Mouse (Mus musculus) lung, postnatal 0 days (tissue): ENCODE measurements at regions not wholly inside any gene's neighbourhood (a gene's known extent, or its start where the extent isn't known, plus 50 kb on each side); places are given as distances from the start of the nearest gene placed in this dataset.
A peak's percentile ranks its signal among the peaks of the same experiment; 100 is the strongest.

ENCODE experiments used
- ATAC-seq: fragments of 200-750 bp; cut with Nextera tagmentation; 2 replicates; pipeline ENCODE4 v1.8.0; 2017; ENCODE audit warnings: moderate library complexity
- DNase-seq: peaks from one replicate; pipeline ENCODE4 v3.0.0-alpha.2; 2016; ENCODE audit warnings: low spot score
- H3K27ac ChIP-seq: fragments of 300-500 bp; sonication (generic); 2 replicates; pipeline ENCODE4 v1.5.1; 2014; ENCODE audit warnings: antibody characterized with exemption, mild to moderate bottlenecking, low read length, mixed read lengths
- H3K27me3 ChIP-seq: fragments of 300-500 bp; sonication (generic); replicated peaks from 2 replicates; pipeline ENCODE4 v1.6.1; 2014; ENCODE audit warnings: low read length, mixed read lengths; ENCODE audit not compliant: insufficient read depth
- H3K36me3 ChIP-seq: fragments of 300-500 bp; sonication (generic); 2 replicates; pipeline ENCODE4 v1.6.1; 2014; ENCODE audit warnings: low read length, mixed read lengths; ENCODE audit not compliant: insufficient read depth
- H3K4me1 ChIP-seq: fragments of 300-500 bp; sonication (generic); 2 replicates; pipeline ENCODE4 v1.6.1; 2014; ENCODE audit warnings: antibody characterized with exemption, low read depth, low read length, mixed read lengths; ENCODE audit not compliant: insufficient read depth
- H3K4me2 ChIP-seq: fragments of 300-500 bp; sonication (generic); replicated peaks from 2 replicates; pipeline ENCODE4 v1.6.1; 2014; ENCODE audit warnings: low read depth, mild to moderate bottlenecking, low read length, moderate library complexity, mixed read lengths
- H3K4me3 ChIP-seq: fragments of 300-500 bp; sonication (generic); 2 replicates; pipeline ENCODE4 v1.5.1; 2014; ENCODE audit warnings: low read depth, low read length
- H3K9ac ChIP-seq: fragments of 300-500 bp; sonication (generic); replicated peaks from 2 replicates; pipeline ENCODE4 v1.6.1; 2014; ENCODE audit warnings: low read depth, mild to moderate bottlenecking
- H3K9me3 ChIP-seq: fragments of 300-500 bp; sonication (generic); 2 replicates; pipeline ENCODE4 v1.6.1; 2016; ENCODE audit warnings: low read length, mixed read lengths
- CTCF ChIP-seq: IDR thresholded peaks from 2 replicates; pipeline ENCODE4 v1.5.1; 2016; ENCODE audit warnings: antibody characterized with exemption, mild to moderate bottlenecking
- EP300 ChIP-seq: IDR thresholded peaks from 2 replicates; pipeline ENCODE4 v1.6.1; 2016; ENCODE audit warnings: antibody characterized with exemption, mild to moderate bottlenecking, control low read depth
- WGBS: fragments of 180-500 bp; shearing (Covaris S2); extraction: QIAGEN DNeasy Blood & Tissue Kit; methylation state at CpG from one replicate; pipeline ENCODE4 v1.1.7; 2014; 5-methylcytosine and 5-hydroxymethylcytosine counted together

- H3K9ac ChIP-seq = no peak overlapping the region
- no peak overlapping the region for H3K27ac ChIP-seq
- TF ChIP-seq EP300 (no peak), CTCF (peak; percentile 42)
- WGBS = 8% methylated on average over 3 of the region's 3 CpGs
- no peaks in the 10 kb centered on the region for H3K27me3 ChIP-seq
- no peaks in the 10 kb centered on the region for H3K4me1 ChIP-seq
- ATAC-seq (no peak), DNase-seq (peak; percentile 6)
- no peak overlapping the region for H3K4me3 ChIP-seq
- no peak overlapping the region for H3K4me2 ChIP-seq
- no peaks in the 10 kb centered on the region for H3K36me3 ChIP-seq
- no peaks in the 10 kb centered on the region for H3K9me3 ChIP-seq
Measured at GRCm38 (mm10) chrX:86490309-86490708, 185.4 kb upstream of the Mageb4 start.
